Mouse (Mus musculus): ENCODE measurements at regions not wholly inside any gene's neighbourhood (a gene's known extent, or its start where the extent isn't known, plus 50 kb on each side); places are given as distances from the start of the nearest gene placed in this dataset.

DNA sequence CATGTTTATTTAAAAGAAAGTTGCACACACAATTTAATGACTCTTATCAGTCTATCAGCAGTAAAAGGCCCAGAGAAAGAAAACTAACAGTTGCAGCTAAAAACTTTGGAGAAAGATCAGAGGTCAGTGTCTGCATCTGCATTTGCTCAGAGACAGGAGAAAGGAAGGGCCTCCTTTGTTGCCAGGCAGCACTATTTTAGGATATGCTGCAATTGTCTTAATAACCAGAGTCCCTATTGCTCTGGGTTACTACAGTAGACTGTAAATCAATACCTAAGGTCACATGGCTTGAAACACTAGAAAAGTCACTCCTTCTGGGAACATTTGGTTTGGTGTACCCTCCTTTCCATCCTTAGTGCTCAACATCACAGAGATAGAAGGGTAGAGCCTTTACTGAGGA is 175.7 kb downstream of the Hdgfl1 start:
- Histone ChIP-seq H3K9ac (no peak overlapping the region), H3K36me3 (no peaks in the 10 kb centered on the region), H3K27me3 (no peaks in the 10 kb centered on the region), H3K27ac (peak overlapping the region; percentile 18; the same call in 1 of the 2 replicates), H3K9me3 (no peaks in the 10 kb centered on the region), H3K4me2 (no peak overlapping the region), H3K4me3 (no peak overlapping the region), H3K4me1 (replicated peaks) (0 out of 2 replicates have a peak, but pooled peaks cover 3% of the 10 kb centered on the region)
- ATAC-seq (ENCODE audit: low FRiP score) = no peak

DNA sequence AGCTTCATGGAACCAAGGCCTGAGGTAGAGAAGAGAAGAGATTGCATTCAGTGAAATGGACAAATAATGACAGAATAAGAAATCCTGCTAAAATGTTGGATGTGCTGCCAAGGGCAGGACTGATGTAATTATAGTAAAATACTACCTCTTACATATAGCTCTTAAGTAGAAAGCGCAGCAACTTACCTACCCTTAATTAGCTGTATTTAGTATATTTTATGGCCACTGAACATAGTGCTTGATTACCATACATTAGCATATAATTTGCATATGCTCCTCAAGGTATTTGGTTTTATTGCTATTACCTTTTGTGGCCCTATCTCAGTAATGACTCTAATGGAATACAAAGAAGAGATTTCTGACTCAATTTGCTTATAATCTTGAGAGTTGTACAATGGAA is 176.2 kb downstream of the Hdgfl1 start:
- Histone ChIP-seq H3K4me3 (no peak overlapping the region), H3K4me1 (replicated peaks) (0 out of 2 replicates have a peak, but pooled peaks cover 3% of the 10 kb centered on the region), H3K27me3 (no peaks in the 10 kb centered on the region), H3K9me3 (no peaks in the 10 kb centered on the region), H3K9ac (no peak overlapping the region), H3K27ac (0 out of 2 replicates have a peak overlapping the region, but pooled peaks have one; percentile 12), H3K4me2 (no peak overlapping the region), H3K36me3 (no peaks in the 10 kb centered on the region)
- WGBS = 65% methylated on average over 1 of the region's 1 CpGs
- no peak for ATAC-seq (ENCODE audit: low FRiP score)

DNA sequence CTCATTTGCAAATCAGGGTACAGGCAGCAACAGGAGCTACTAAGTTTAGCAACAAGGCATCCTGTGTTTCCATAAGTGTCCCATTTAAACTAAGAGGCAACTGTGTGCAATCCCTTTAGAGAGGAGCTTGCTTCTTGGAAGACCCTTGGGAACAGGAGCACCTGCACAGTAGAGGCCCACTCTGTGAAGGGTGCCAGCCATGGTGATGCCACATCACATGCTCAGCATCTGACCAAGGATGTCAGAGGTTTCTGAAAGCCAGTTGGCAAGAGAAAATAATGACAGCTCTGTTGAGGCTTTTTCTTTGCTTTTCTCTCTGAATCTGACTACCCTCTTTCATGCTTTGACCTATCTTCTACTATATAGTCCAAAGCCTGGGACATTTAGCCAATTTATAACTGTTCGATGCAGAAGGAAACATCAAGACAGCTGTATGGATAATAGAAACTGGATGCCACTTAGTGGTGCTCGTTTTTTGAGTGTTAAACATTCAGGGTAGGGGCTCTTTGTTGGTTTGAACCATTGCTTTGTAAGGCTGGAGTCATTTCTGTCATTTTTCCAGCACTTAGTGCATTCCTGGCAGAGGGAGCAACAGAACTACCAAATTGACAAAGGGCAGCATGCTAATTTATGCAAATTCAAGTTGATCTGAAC is 193.9 kb downstream of the Hdgfl1 start:
- ATAC-seq (ENCODE audit: low FRiP score) = peak; percentile 66
- no peak overlapping the region for H3K27ac ChIP-seq
- H3K9me3 ChIP-seq = no peaks in the 10 kb centered on the region
- no peak overlapping the region for H3K4me2 ChIP-seq
- H3K9ac ChIP-seq = no peak overlapping the region
- H3K27me3 ChIP-seq = no peaks in the 10 kb centered on the region
- no peaks in the 10 kb centered on the region for H3K36me3 ChIP-seq
- 62% methylated on average over 2 of the region's 2 CpGs for WGBS
- no peaks in the 10 kb centered on the region for H3K4me1 ChIP-seq (replicated peaks)
- H3K4me3 ChIP-seq = no peak overlapping the region

DNA sequence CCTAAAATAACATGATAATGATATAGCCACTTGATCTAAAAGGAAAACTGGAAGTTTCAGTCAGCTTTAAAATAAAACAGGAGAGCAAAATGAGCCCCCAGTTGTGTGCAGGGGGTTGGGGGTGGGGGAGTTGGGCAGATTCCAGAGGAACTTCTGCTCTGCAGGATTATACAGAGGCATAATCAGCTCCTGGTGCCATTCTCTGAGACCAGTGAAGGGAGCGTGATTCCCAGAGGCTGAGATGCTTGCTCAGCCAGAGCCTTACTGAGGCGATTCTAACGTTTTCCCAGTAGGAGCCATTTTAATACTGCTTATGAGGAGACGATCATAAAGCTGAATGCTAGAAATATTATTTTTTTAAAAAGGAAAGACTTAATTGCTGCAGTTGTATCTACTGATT is 200.5 kb downstream of the Hdgfl1 start:
- no peaks in the 10 kb centered on the region for H3K36me3 ChIP-seq
- no peak overlapping the region for H3K4me2 ChIP-seq
- no peak overlapping the region for H3K4me3 ChIP-seq
- H3K4me1 ChIP-seq (replicated peaks) = 0 out of 2 replicates have a peak, but pooled peaks cover 3% of the 10 kb centered on the region
- no peak overlapping the region for H3K27ac ChIP-seq
- no peaks in the 10 kb centered on the region for H3K27me3 ChIP-seq
- ATAC-seq (ENCODE audit: low FRiP score) = no peak
- 36% methylated on average over 4 of the region's 4 CpGs for WGBS
- H3K9ac ChIP-seq = no peak overlapping the region
- no peaks in the 10 kb centered on the region for H3K9me3 ChIP-seq

DNA sequence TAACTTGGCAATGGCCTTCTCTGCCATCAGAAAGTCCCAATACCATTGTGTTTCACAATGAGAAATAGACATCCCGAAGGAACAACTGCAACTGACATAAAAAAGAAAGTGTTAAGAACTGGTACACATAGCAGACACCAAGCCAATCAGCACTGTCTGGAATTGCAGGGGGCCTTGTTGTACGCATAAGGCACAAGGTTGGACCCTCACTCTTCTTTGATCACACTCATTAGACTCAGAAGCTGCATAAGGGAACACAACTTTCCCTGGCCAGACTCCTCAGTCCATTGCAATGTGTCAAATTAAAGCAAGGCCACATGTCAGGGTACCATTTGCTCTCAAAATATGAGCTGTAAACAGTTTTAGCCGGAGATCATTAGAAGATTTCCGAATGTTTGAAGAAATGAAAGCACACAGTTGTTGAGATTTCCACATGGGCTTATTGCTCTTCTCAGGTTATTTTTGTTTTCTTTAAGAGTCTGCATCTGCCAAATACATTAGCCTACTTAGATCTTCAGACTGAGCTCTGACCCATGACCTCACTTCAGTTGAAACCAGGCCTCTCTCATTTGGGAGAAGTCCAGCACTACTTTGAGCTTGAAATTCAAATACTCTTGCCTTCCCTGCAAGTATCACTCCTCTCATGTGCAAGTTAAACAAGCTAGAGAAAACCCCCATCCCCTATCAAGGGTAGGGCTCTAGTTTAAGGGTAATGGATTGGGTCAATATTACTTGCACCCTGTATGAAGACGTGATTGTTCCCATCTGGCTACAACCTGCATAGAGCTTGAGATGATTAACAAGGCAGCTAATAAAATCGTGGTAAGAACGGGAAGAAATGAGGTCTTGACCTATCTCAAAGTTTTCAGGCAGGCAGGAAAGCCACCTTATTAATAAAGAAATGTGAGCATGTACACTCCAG is 204.8 kb downstream of the Hdgfl1 start:
- no peaks in the 10 kb centered on the region for H3K36me3 ChIP-seq

DNA sequence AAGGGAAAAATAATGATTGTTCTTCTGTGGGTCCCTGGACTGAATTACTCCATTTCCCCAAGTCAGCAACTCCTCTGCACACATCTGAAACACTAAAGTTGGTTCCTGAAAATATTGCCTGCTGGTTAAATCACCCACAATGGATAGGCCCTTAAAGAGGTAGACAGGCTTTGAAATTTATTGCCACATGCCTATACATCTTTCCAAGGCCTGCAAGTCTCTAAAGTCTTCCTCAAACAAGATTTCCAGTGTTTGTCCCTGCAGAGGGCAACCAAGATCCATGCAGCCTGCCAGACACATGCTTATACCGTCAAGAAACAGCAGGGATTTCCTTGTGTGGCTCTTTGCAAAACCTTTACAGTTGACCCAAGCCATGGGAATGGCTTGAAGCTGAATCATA is 211.6 kb downstream of the Hdgfl1 start:
- no peaks in the 10 kb centered on the region for H3K36me3 ChIP-seq
- no peaks in the 10 kb centered on the region for H3K4me1 ChIP-seq (replicated peaks)
- H3K27ac ChIP-seq = no peak overlapping the region
- H3K4me2 ChIP-seq = no peak overlapping the region
- H3K27me3 ChIP-seq = no peaks in the 10 kb centered on the region
- H3K9me3 ChIP-seq = no peaks in the 10 kb centered on the region
- ATAC-seq (ENCODE audit: low FRiP score) = no peak
- no peak overlapping the region for H3K4me3 ChIP-seq
- no peak overlapping the region for H3K9ac ChIP-seq
- WGBS = 44% methylated on average over 1 of the region's 1 CpGs

More for the DNA sequence above, 204.8 kb downstream of the Hdgfl1 start:
- Histone ChIP-seq H3K27me3 (no peaks in the 10 kb centered on the region), H3K4me3 (no peak overlapping the region), H3K4me2 (no peak overlapping the region), H3K27ac (no peak overlapping the region), H3K9ac (no peak overlapping the region), H3K9me3 (no peaks in the 10 kb centered on the region), H3K4me1 (replicated peaks) (0 out of 2 replicates have a peak, but pooled peaks cover 3% of the 10 kb centered on the region)
- no peak for ATAC-seq (ENCODE audit: low FRiP score)
- 76% methylated on average over 7 of the region's 7 CpGs for WGBS

DNA sequence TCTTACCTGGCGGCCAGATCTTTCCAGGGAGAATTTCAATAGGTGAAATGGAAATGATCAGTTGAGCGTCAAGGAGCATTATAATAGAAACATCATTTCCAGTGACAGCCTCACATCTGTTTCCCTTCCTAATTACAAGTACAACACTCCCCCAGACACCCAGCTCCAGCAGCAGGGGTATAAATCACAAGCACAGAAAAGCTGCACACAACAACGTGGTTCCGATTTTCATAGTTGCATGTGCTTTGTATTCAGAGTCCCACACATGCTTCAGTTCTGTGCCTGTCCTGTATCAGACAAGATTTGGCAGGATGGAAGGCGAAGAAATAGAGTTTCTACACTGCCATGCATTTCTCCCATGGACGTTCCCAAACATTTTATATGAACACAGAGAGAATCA is 215.7 kb downstream of the Hdgfl1 start:
- Histone ChIP-seq H3K9me3 (no peaks in the 10 kb centered on the region), H3K27me3 (no peaks in the 10 kb centered on the region), H3K36me3 (no peaks in the 10 kb centered on the region), H3K4me2 (no peak overlapping the region), H3K27ac (no peak overlapping the region), H3K4me3 (no peak overlapping the region), H3K4me1 (replicated peaks) (no peaks in the 10 kb centered on the region), H3K9ac (no peak overlapping the region)
- WGBS = 55% methylated on average over 6 of the region's 6 CpGs
- no peak for ATAC-seq (ENCODE audit: low FRiP score)

DNA sequence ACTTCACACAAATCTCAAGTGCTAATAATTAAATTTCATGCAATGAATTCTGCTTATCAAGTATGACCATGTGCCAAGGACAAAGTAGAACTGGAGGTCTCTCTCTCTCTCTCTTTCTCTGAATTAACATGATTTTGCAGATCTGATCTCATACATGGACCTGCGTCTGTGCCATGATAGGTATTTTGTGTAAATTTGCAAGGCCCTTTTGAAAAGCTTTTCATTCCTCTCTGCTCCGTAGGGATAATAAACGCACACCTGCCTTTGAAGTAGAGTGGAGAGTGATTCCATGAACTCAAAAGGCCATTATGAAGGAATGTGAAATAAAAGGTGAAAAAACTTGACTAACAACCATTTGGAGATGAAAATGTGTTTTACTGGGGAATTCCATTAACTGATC is 217.8 kb downstream of the Hdgfl1 start:
- H3K9ac ChIP-seq = no peak overlapping the region
- no peaks in the 10 kb centered on the region for H3K27me3 ChIP-seq
- no peak overlapping the region for H3K27ac ChIP-seq
- 96% methylated on average over 3 of the region's 3 CpGs for WGBS
- no peak for ATAC-seq (ENCODE audit: low FRiP score)
- H3K9me3 ChIP-seq = no peaks in the 10 kb centered on the region
- no peak overlapping the region for H3K4me3 ChIP-seq
- no peaks in the 10 kb centered on the region for H3K4me1 ChIP-seq (replicated peaks)
- no peak overlapping the region for H3K4me2 ChIP-seq
- no peaks in the 10 kb centered on the region for H3K36me3 ChIP-seq

DNA sequence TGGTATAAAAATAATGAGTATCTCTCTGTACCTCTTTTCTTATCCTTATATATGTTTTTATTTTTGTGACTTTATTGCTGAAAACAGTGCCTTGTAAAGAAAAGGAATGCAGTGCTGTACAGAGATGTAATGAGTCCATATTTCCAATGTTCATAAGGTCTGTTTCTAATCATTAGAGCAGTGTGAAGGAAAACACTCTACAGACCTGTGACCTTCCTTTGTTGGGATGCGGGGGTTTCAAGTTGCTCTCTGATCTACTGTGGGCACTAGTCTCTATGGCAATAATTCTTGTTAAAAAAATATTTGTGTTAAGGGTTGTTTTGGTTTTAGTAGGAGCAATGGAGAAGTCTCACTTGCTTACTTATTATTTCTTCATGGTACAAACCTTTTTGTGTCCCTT is 231.0 kb downstream of the Hdgfl1 start:
- Histone ChIP-seq H3K27me3 (no peaks in the 10 kb centered on the region), H3K9me3 (no peaks in the 10 kb centered on the region), H3K9ac (no peak overlapping the region), H3K36me3 (no peaks in the 10 kb centered on the region), H3K4me1 (replicated peaks) (no peaks in the 10 kb centered on the region), H3K27ac (no peak overlapping the region), H3K4me3 (no peak overlapping the region), H3K4me2 (no peak overlapping the region)
- 72% methylated on average over 1 of the region's 1 CpGs for WGBS
- no peak for ATAC-seq (ENCODE audit: low FRiP score)

DNA sequence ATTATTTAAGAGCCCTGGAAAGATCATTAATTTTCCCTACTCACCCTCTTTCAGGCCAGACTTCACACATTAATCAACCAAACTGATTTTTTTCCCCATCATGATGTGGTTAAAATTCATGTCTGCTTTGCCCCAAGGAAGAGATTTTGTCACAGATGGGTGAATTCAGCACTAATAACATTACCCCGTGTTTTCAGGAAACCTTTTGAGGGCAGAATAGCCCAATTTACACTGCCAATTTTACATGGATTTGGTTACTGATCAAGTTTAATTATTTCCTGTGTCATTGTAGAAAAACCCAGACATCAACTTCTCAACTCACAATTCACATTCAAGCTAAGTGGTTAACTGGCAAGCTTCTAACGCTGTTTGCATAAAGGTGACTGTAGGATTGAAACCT is 233.4 kb downstream of the Hdgfl1 start:
- no peak overlapping the region for H3K9ac ChIP-seq
- no peaks in the 10 kb centered on the region for H3K9me3 ChIP-seq
- no peak overlapping the region for H3K4me2 ChIP-seq
- no peak for ATAC-seq (ENCODE audit: low FRiP score)
- H3K36me3 ChIP-seq = no peaks in the 10 kb centered on the region
- H3K27ac ChIP-seq = no peak overlapping the region
- 53% methylated on average over 2 of the region's 2 CpGs for WGBS
- H3K4me3 ChIP-seq = no peak overlapping the region
- no peaks in the 10 kb centered on the region for H3K27me3 ChIP-seq
- H3K4me1 ChIP-seq (replicated peaks) = no peaks in the 10 kb centered on the region

DNA sequence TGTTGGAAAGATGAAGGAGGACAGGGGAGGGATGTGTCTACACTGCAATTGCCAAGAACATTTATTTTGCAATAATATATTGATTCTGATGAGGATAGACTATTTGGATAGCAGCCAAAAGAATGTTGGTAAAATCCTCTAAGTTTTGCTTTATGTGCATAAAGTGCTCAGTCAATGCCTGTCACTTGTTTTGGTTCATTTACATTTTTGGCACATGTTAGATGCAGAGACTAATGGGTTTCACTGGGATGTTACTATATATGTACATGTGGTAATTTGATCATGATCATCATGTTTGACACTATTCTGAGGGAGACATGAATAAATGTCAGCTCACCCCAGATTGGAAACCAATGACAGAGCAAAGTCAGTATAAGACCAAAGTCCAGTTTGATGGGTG is 237.2 kb downstream of the Hdgfl1 start:
- H3K27ac ChIP-seq = no peak overlapping the region
- no peaks in the 10 kb centered on the region for H3K27me3 ChIP-seq
- ATAC-seq (ENCODE audit: low FRiP score) = no peak

DNA sequence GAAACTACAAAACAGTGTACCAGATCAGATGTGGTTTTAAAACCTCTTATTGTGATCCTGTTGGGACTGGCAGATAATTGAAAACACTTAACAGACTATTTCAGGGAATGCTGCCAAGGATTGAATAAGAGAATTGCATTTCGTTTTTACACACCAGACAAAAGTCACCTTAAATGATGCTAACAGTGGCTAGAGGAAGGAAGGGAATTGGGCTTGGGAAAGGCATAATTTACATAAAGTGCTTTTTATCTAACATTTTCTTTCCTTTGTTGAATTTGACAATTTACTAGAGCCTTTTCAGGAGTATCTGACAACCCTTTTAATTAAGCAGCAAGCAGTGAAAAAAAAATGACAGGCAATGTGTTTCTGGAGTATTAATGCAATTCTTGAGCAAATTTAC is 250.9 kb downstream of the Hdgfl1 start:
- no peaks in the 10 kb centered on the region for H3K4me1 ChIP-seq (replicated peaks)
- no peak overlapping the region for H3K9ac ChIP-seq
- WGBS = 39% methylated on average over 1 of the region's 1 CpGs
- no peaks in the 10 kb centered on the region for H3K27me3 ChIP-seq
- no peak overlapping the region for H3K4me3 ChIP-seq
- H3K27ac ChIP-seq = no peak overlapping the region
- H3K36me3 ChIP-seq = no peaks in the 10 kb centered on the region
- H3K9me3 ChIP-seq = no peaks in the 10 kb centered on the region
- H3K4me2 ChIP-seq = no peak overlapping the region
- no peak for ATAC-seq (ENCODE audit: low FRiP score)

More for the DNA sequence above, 237.2 kb downstream of the Hdgfl1 start:
- Histone ChIP-seq H3K4me1 (replicated peaks) (no peaks in the 10 kb centered on the region), H3K4me2 (no peak overlapping the region), H3K9me3 (no peaks in the 10 kb centered on the region), H3K4me3 (no peak overlapping the region), H3K9ac (no peak overlapping the region), H3K36me3 (no peaks in the 10 kb centered on the region)

DNA sequence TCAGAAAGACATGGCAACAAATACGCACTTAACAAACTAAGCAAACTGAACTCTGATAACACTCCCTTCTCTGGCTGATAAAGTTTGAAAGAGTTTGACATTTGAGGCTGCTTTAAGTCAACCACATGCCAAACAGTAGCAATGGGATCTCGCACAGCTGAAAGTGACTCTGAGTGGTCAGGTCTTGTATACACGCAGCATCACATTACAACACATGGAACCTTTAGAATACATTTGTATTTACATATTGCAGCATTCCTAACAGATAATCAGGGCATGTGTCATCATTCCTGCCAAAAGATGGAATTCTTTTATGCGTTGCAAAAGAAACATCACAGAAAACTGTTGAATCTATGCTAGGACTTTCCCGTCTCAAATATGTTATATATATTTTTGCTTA is 251.5 kb downstream of the Hdgfl1 start:
- Histone ChIP-seq H3K4me2 (no peak overlapping the region), H3K9me3 (no peaks in the 10 kb centered on the region), H3K27ac (no peak overlapping the region), H3K4me1 (replicated peaks) (no peaks in the 10 kb centered on the region), H3K9ac (no peak overlapping the region), H3K36me3 (no peaks in the 10 kb centered on the region), H3K27me3 (no peaks in the 10 kb centered on the region), H3K4me3 (no peak overlapping the region)
- ATAC-seq (ENCODE audit: low FRiP score) = no peak
- WGBS = 87% methylated on average over 5 of the region's 5 CpGs
